Comparison of ENCODE assay signal across 15 mouse cellular contexts in the genomic region with DNA sequence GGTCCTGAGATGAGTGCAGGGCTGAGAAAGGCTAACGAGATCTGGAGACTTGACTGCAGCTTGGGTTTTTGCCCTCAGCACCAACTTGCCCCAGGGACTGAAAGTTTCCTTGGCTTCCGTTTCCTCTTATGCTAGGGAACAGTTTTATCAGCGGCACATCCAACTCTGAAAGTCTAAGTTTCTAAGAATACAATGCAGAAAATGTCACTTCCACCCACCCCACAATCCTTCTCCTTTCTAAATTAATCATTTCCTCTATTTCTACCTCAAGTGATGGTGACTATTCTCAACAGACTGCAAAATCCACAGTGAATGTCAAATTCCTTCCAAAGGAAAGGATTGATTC. TPM values are rescaled to one million over a fixed set of nuclear protein-coding genes. Genes with fewer than 3 reads are reported as not detected.
DNase-seq lines count a peak whose midpoint lies in the region; ATAC-seq and TF ChIP-seq lines count a peak whose summit lies in the region.
"Had no signal": no experiment of that assay in that cellular context is flagged by ENCODE, and none has a peak within 500 bp of the region (broad histone marks: within the 10 kb centered on the region; RNA-seq: fewer than 3 reads in every experiment).

No protein-coding gene starts in this region.

- no peaks in the 10 kb centered on the region; the same call in 1 of the 2 replicates for H3K4me1 ChIP-seq in bone marrow, adult 2 months (ENCODE audit: control insufficient read depth, insufficient read depth, low read length)

- TF ChIP-seq CTCF in bone marrow, adult 2 months (IDR thresholded peaks at IDR 0.05; ENCODE audit: control insufficient read depth, insufficient read depth, low read length) = no peak

- H3K4me3 ChIP-seq in bone marrow, adult 2 months (replicated peaks; ENCODE audit: control insufficient read depth, low read depth, low read length) = no peak overlapping the region
- H3K4me3 ChIP-seq: hindbrain, embryonic 13.5 days; midbrain, embryonic 15.5 days had no signal

- ATAC-seq in common myeloid progenitor, adult 5-6 weeks (replicated peaks; ENCODE audit: low read depth, poor library complexity, severe bottlenecking) = peak; percentile 42
- peak; percentile 56 for ATAC-seq in megakaryocyte, adult 5-6 weeks (ENCODE audit: poor library complexity, severe bottlenecking)
- ATAC-seq: CD4-positive, CD25-positive, alpha-beta regulatory T cell, adult 4 months; midbrain, embryonic 15.5 days had no signal

- 15% methylated on average over 3 of the region's 3 CpGs for WGBS in bone marrow, adult 2 months

- TF ChIP-seq POLR2A in bone marrow, adult 2 months (IDR thresholded peaks at IDR 0.05; ENCODE audit: borderline replicate concordance, control insufficient read depth, low read depth, low read length) = no peak

- H3K27ac ChIP-seq in bone marrow, adult 2 months (ENCODE audit: control insufficient read depth, insufficient read depth, low read depth, low read length, poor library complexity) = 0 out of 2 replicates have a peak overlapping the region, but pooled peaks have one; percentile 9
- H3K27ac ChIP-seq: hindbrain, embryonic 13.5 days; midbrain, embryonic 15.5 days had no signal

- peak; percentile 30 for DNase-seq in layer of hippocampus, adult 9-11 months
- no peak for DNase-seq in layer of hippocampus, postnatal 14 days (ENCODE audit: low spot score in 2 of 2)
- no peak for DNase-seq in lung, postnatal 10 days
- DNase-seq in spleen, postnatal 10 days (ENCODE audit: low spot score in 2 of 2) = no peak
- DNase-seq: cerebellum, adult 18-20 months; gastrocnemius, postnatal 36 days; kidney, adult 9 months; liver; lung, embryonic 14.5 days had no signal

RNA-seq across cellular contexts. Expression of a gene that starts 59.5 kb away (rescaled TPM):
- total RNA-seq in layer of hippocampus, postnatal 14 days (2021) = 10 to 100 TPM; 34.2 to 34.4 TPM
- 10.2 and 10.4 TPM in 2 replicates for polyA plus RNA-seq in bone marrow, adult 2 months (2011; ENCODE audit: insufficient read depth, insufficient read length, low replicate concordance, missing spikeins)
- total RNA-seq in common myeloid progenitor, adult 5-6 weeks (2017) = 11.7 and 16.3 TPM in 2 replicates
- 30.1 and 31.3 TPM in 2 replicates for total RNA-seq in megakaryocyte, adult 5-6 weeks (2015)
- 5.9 and 8.3 TPM in 2 replicates for total RNA-seq in megakaryocyte, adult 5-6 weeks (2017)
